Mouse (Mus musculus): Measurements from ENCODE around the gene Tcte1. TPM values are rescaled to one million over a fixed set of nuclear protein-coding genes. Genes with fewer than 3 reads are reported as not detected.

Gene Tcte1
- polyA plus RNA-seq, 1 experiment from 2014 or later: 2.0 TPM

- ATAC-seq (ENCODE audit: low FRiP score) (no peak), DNase-seq (ENCODE audit: low spot score) (no peak)
- 59% methylated on average over 4 of the region's 4 CpGs for WGBS
- H3K4me1 ChIP-seq (replicated peaks; ENCODE audit: control insufficient read depth, insufficient read depth, low read length): no peaks in the 10 kb centered on the region
- no peaks in the 10 kb centered on the region for H3K36me3 ChIP-seq (ENCODE audit: control insufficient read depth, insufficient read depth, low read length)
- no peak overlapping the region for H3K4me2 ChIP-seq (replicated peaks; ENCODE audit: low read depth, low read length)
- H3K27ac ChIP-seq (ENCODE audit: low read depth, low read length): no peak overlapping the region
- H3K4me3 ChIP-seq (ENCODE audit: low read depth, low read length): no peak overlapping the region
- no peak overlapping the region for H3K9ac ChIP-seq (ENCODE audit: low read depth, low read length)
- peaks cover 20% of the 10 kb centered on the region for H3K27me3 ChIP-seq (ENCODE audit: control insufficient read depth, insufficient read depth, low read length)
- no peaks in the 10 kb centered on the region for H3K9me3 ChIP-seq (ENCODE audit: control insufficient read depth, low read length)
These were observed 15.2 kb downstream of the Tcte1 start for GRCm38 (mm10) chr17:45538394-45538793.

- DNase-seq (ENCODE audit: low spot score) (no peak), ATAC-seq (ENCODE audit: low FRiP score) (no peak)
- H3K4me3 ChIP-seq (ENCODE audit: low read depth, low read length): no peak overlapping the region
- no peak overlapping the region for H3K27ac ChIP-seq (ENCODE audit: low read depth, low read length)
- H3K4me2 ChIP-seq (replicated peaks; ENCODE audit: low read depth, low read length): no peak overlapping the region
- no peaks in the 10 kb centered on the region for H3K9me3 ChIP-seq (ENCODE audit: control insufficient read depth, low read length)
- no peaks in the 10 kb centered on the region for H3K36me3 ChIP-seq (ENCODE audit: control insufficient read depth, insufficient read depth, low read length)
- H3K9ac ChIP-seq (ENCODE audit: low read depth, low read length): no peak overlapping the region
- WGBS: 86% methylated on average over 21 of the region's 21 CpGs
- H3K27me3 ChIP-seq (ENCODE audit: control insufficient read depth, insufficient read depth, low read length): peaks cover 32% of the 10 kb centered on the region
- peaks cover 9% of the 10 kb centered on the region for H3K4me1 ChIP-seq (replicated peaks; ENCODE audit: control insufficient read depth, insufficient read depth, low read length)
These were observed 16.4 kb downstream of the Tcte1 start for GRCm38 (mm10) chr17:45539664-45540063.

- no peaks in the 10 kb centered on the region for H3K36me3 ChIP-seq (ENCODE audit: control insufficient read depth, insufficient read depth, low read length)
- 38% methylated on average over 6 of the region's 6 CpGs for WGBS
- H3K4me1 ChIP-seq (replicated peaks; ENCODE audit: control insufficient read depth, insufficient read depth, low read length): peaks cover 20% of the 10 kb centered on the region
- H3K27ac ChIP-seq (ENCODE audit: low read depth, low read length): no peak overlapping the region
- DNase-seq (ENCODE audit: low spot score) (no peak), ATAC-seq (ENCODE audit: low FRiP score) (no peak)
- no peak overlapping the region for H3K4me3 ChIP-seq (ENCODE audit: low read depth, low read length)
- no peak overlapping the region for H3K9ac ChIP-seq (ENCODE audit: low read depth, low read length)
- H3K4me2 ChIP-seq (replicated peaks; ENCODE audit: low read depth, low read length): no peak overlapping the region
- H3K27me3 ChIP-seq (ENCODE audit: control insufficient read depth, insufficient read depth, low read length): peaks cover 42% of the 10 kb centered on the region
- no peaks in the 10 kb centered on the region for H3K9me3 ChIP-seq (ENCODE audit: control insufficient read depth, low read length)
These were observed 18.9 kb downstream of the Tcte1 start for GRCm38 (mm10) chr17:45542129-45542528.

GRCm38 (mm10) chr17:45542705-45543104, 19.5 kb downstream of the Tcte1 start:
- Histone ChIP-seq H3K9ac (ENCODE audit: low read depth, low read length) (no peak overlapping the region), H3K4me3 (ENCODE audit: low read depth, low read length) (no peak overlapping the region), H3K9me3 (ENCODE audit: control insufficient read depth, low read length) (no peaks in the 10 kb centered on the region), H3K4me1 (replicated peaks; ENCODE audit: control insufficient read depth, insufficient read depth, low read length) (peaks cover 20% of the 10 kb centered on the region), H3K27me3 (ENCODE audit: control insufficient read depth, insufficient read depth, low read length) (peaks cover 47% of the 10 kb centered on the region), H3K4me2 (replicated peaks; ENCODE audit: low read depth, low read length) (no peak overlapping the region), H3K27ac (ENCODE audit: low read depth, low read length) (no peak overlapping the region), H3K36me3 (ENCODE audit: control insufficient read depth, insufficient read depth, low read length) (no peaks in the 10 kb centered on the region)
- no peak for DNase-seq (ENCODE audit: low spot score)
- WGBS: 85% methylated on average over 2 of the region's 2 CpGs
- ATAC-seq (ENCODE audit: low FRiP score): no peak

- H3K27me3 ChIP-seq (ENCODE audit: control insufficient read depth, insufficient read depth, low read length): peaks cover 51% of the 10 kb centered on the region
- DNase-seq (ENCODE audit: low spot score) (no peak), ATAC-seq (ENCODE audit: low FRiP score) (no peak)
- no peak overlapping the region for H3K4me3 ChIP-seq (ENCODE audit: low read depth, low read length)
- no peak overlapping the region for H3K4me2 ChIP-seq (replicated peaks; ENCODE audit: low read depth, low read length)
- no peak overlapping the region for H3K27ac ChIP-seq (ENCODE audit: low read depth, low read length)
- H3K9me3 ChIP-seq (ENCODE audit: control insufficient read depth, low read length): no peaks in the 10 kb centered on the region
- no peaks in the 10 kb centered on the region for H3K36me3 ChIP-seq (ENCODE audit: control insufficient read depth, insufficient read depth, low read length)
- H3K9ac ChIP-seq (ENCODE audit: low read depth, low read length): no peak overlapping the region
- WGBS: 26% methylated on average over 1 of the region's 1 CpGs
- H3K4me1 ChIP-seq (replicated peaks; ENCODE audit: control insufficient read depth, insufficient read depth, low read length): peaks cover 20% of the 10 kb centered on the region
These were observed 19.9 kb downstream of the Tcte1 start for GRCm38 (mm10) chr17:45543115-45543514.

- H3K27ac ChIP-seq (ENCODE audit: low read depth, low read length): no peak overlapping the region
- H3K4me3 ChIP-seq (ENCODE audit: low read depth, low read length): no peak overlapping the region
- peaks cover 51% of the 10 kb centered on the region for H3K27me3 ChIP-seq (ENCODE audit: control insufficient read depth, insufficient read depth, low read length)
- H3K9me3 ChIP-seq (ENCODE audit: control insufficient read depth, low read length): no peaks in the 10 kb centered on the region
- no peaks in the 10 kb centered on the region for H3K36me3 ChIP-seq (ENCODE audit: control insufficient read depth, insufficient read depth, low read length)
- ATAC-seq (ENCODE audit: low FRiP score): 0 out of 2 replicates have a peak, but pooled peaks have one; percentile 8
- H3K4me2 ChIP-seq (replicated peaks; ENCODE audit: low read depth, low read length): peak overlapping the region; percentile 44; the same call in 1 of the 2 replicates
- DNase-seq (ENCODE audit: low spot score): peak; percentile 57
- WGBS: 4% methylated on average over 23 of the region's 24 CpGs
- H3K4me1 ChIP-seq (replicated peaks; ENCODE audit: control insufficient read depth, insufficient read depth, low read length): peaks cover 22% of the 10 kb centered on the region
- no peak overlapping the region for H3K9ac ChIP-seq (ENCODE audit: low read depth, low read length)
These were observed 21.0 kb downstream of the Tcte1 start for GRCm38 (mm10) chr17:45544001-45544872.

- H3K9me3 ChIP-seq (ENCODE audit: control insufficient read depth, low read length): no peaks in the 10 kb centered on the region
- H3K27me3 ChIP-seq (ENCODE audit: control insufficient read depth, insufficient read depth, low read length): peaks cover 51% of the 10 kb centered on the region
- ATAC-seq (ENCODE audit: low FRiP score): peak; percentile 18; the same call in 1 of the 2 replicates
- peak; percentile 54 for DNase-seq (ENCODE audit: low spot score)
- no peak overlapping the region for H3K27ac ChIP-seq (ENCODE audit: low read depth, low read length)
- H3K36me3 ChIP-seq (ENCODE audit: control insufficient read depth, insufficient read depth, low read length): no peaks in the 10 kb centered on the region
- H3K4me1 ChIP-seq (replicated peaks; ENCODE audit: control insufficient read depth, insufficient read depth, low read length): peaks cover 22% of the 10 kb centered on the region
- peak overlapping the region; percentile 44 for H3K4me2 ChIP-seq (replicated peaks; ENCODE audit: low read depth, low read length)
- 1% methylated on average over 34 of the region's 46 CpGs for WGBS
- H3K9ac ChIP-seq (ENCODE audit: low read depth, low read length): 0 out of 2 replicates have a peak overlapping the region, but pooled peaks have one; percentile 25
- peak overlapping the region; percentile 23 for H3K4me3 ChIP-seq (ENCODE audit: low read depth, low read length)
These were observed 21.6 kb downstream of the Tcte1 start for GRCm38 (mm10) chr17:45544873-45545277.

- no peaks in the 10 kb centered on the region for H3K9me3 ChIP-seq (ENCODE audit: control insufficient read depth, low read length)
- DNase-seq (ENCODE audit: low spot score) (peak; percentile 50), ATAC-seq (ENCODE audit: low FRiP score) (no peak)
- H3K9ac ChIP-seq (ENCODE audit: low read depth, low read length): 0 out of 2 replicates have a peak overlapping the region, but pooled peaks have one; percentile 25
- peaks cover 51% of the 10 kb centered on the region for H3K27me3 ChIP-seq (ENCODE audit: control insufficient read depth, insufficient read depth, low read length)
- no peaks in the 10 kb centered on the region for H3K36me3 ChIP-seq (ENCODE audit: control insufficient read depth, insufficient read depth, low read length)
- peaks cover 22% of the 10 kb centered on the region for H3K4me1 ChIP-seq (replicated peaks; ENCODE audit: control insufficient read depth, insufficient read depth, low read length)
- H3K27ac ChIP-seq (ENCODE audit: low read depth, low read length): no peak overlapping the region
- H3K4me2 ChIP-seq (replicated peaks; ENCODE audit: low read depth, low read length): peak overlapping the region; percentile 44
- H3K4me3 ChIP-seq (ENCODE audit: low read depth, low read length): peak overlapping the region; percentile 23
- WGBS: 5% methylated on average over 74 of the region's 74 CpGs
These were observed 22.2 kb downstream of the Tcte1 start for GRCm38 (mm10) chr17:45545278-45545961.
